Mouse (Mus musculus): ENCODE measurements around the gene Lef1. TPM values are rescaled to one million over a fixed set of nuclear protein-coding genes. Genes with fewer than 3 reads are reported as not detected.

Lef1 gene
- polyA plus RNA-seq, 1 experiment, result 7.6 TPM

- WGBS, result 89% methylated on average over 9 of the region's 9 CpGs
- Histone ChIP-seq H3K4me1 (ENCODE audit: control insufficient read depth, insufficient read depth, low read length) (no peaks in the 10 kb centered on the region), H3K4me3 (replicated peaks; ENCODE audit: extremely low read depth, low read depth, low read length) (no peak overlapping the region)
- DNase-seq, result no peak
- TF ChIP-seq POLR2A (IDR thresholded peaks at IDR 0.05; ENCODE audit: borderline replicate concordance, extremely low read depth, low read depth, low read length) (no peak), CTCF (IDR thresholded peaks at IDR 0.05; ENCODE audit: insufficient read depth, low read length) (no peak)
Observed at GRCm38 (mm10) chr3:131214060-131214658, 103.9 kb downstream of the Lef1 start.

- no peak overlapping the region for H3K4me3 ChIP-seq (replicated peaks; ENCODE audit: extremely low read depth, low read depth, low read length)
- peak; percentile 58 for TF ChIP-seq CTCF (IDR thresholded peaks at IDR 0.05; ENCODE audit: insufficient read depth, low read length)
- no peak for TF ChIP-seq POLR2A (IDR thresholded peaks at IDR 0.05; ENCODE audit: borderline replicate concordance, extremely low read depth, low read depth, low read length)
- DNase-seq, result peak; percentile 18
- 59% methylated on average over 9 of the region's 9 CpGs for WGBS
- no peaks in the 10 kb centered on the region for H3K4me1 ChIP-seq (ENCODE audit: control insufficient read depth, insufficient read depth, low read length)
Observed at GRCm38 (mm10) chr3:131214841-131215240, 104.6 kb downstream of the Lef1 start.

DNA sequence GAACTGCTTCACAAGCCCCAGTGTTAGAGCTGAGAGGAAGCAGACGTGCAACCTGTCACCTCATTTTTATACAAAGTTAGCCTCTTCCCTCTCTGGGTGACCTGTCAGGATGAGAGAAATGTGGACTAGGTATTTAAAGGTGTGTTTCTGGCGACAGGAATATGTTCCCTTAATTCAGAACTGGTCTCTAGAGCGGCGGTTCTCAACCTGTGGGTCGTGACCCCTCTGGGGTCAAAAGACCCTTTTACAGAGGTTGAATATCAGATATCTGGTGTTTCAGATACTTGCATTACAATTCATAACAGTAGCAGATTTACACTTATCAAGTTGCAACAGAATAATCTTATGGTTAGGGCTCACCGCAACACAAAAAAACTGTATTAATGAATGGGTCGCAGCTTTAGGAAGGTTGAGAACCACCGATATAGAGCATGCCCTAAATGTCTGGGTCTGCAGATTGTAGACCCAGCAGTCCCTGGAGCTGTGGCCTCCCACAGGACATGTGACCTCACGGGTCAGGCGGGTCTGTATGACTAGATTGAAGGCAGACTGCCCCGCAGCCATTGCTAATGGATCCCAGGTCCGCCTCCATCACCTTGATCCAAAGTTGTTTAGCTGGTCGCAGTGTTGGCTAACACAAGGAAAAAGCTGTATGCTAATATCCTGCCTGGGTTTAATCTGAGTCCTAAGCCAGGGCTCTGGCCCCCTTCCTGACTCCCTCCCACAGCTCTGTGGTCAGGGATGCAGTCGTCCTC is 108.5 kb downstream of the Lef1 start:
- Histone ChIP-seq H3K4me1 (ENCODE audit: control insufficient read depth, insufficient read depth, low read length) (no peaks in the 10 kb centered on the region), H3K4me3 (replicated peaks; ENCODE audit: extremely low read depth, low read depth, low read length) (no peak overlapping the region)
- no peak for TF ChIP-seq POLR2A (IDR thresholded peaks at IDR 0.05; ENCODE audit: borderline replicate concordance, extremely low read depth, low read depth, low read length)
- no peak for TF ChIP-seq CTCF (IDR thresholded peaks at IDR 0.05; ENCODE audit: insufficient read depth, low read length)
- DNase-seq, result no peak
- 89% methylated on average over 14 of the region's 14 CpGs for WGBS

DNA sequence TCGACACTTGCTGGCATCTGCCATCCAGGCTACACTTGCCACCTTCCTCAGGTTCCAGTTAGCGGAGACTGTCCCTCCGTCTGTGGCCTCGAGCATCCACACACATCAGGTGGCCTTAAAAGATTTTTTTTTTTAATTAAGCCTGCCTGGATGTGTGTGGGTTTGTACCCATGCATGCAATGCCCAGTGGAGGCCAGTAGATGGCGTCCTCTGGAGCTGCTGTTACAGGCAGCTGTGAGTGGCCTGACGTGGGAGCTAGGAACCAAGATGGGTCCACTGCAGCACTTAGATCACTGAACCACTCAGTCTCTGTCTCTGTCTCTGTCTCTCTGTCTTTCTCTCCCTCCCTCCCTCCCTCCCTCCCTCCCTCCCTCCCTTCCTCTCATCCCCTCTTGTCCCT is 117.8 kb downstream of the Lef1 start:
- TF ChIP-seq POLR2A (IDR thresholded peaks at IDR 0.05; ENCODE audit: borderline replicate concordance, extremely low read depth, low read depth, low read length) (no peak), CTCF (IDR thresholded peaks at IDR 0.05; ENCODE audit: insufficient read depth, low read length) (peak; percentile 53)
- Histone ChIP-seq H3K4me1 (ENCODE audit: control insufficient read depth, insufficient read depth, low read length) (no peaks in the 10 kb centered on the region), H3K4me3 (replicated peaks; ENCODE audit: extremely low read depth, low read depth, low read length) (no peak overlapping the region)
- DNase-seq, result no peak
- 72% methylated on average over 6 of the region's 6 CpGs for WGBS

- WGBS, result 77% methylated on average over 6 of the region's 6 CpGs
- no peak for DNase-seq
- TF ChIP-seq CTCF (IDR thresholded peaks at IDR 0.05; ENCODE audit: insufficient read depth, low read length) (no peak), POLR2A (IDR thresholded peaks at IDR 0.05; ENCODE audit: borderline replicate concordance, extremely low read depth, low read depth, low read length) (no peak)
- Histone ChIP-seq H3K4me1 (ENCODE audit: control insufficient read depth, insufficient read depth, low read length) (no peaks in the 10 kb centered on the region), H3K4me3 (replicated peaks; ENCODE audit: extremely low read depth, low read depth, low read length) (no peak overlapping the region)
Observed at GRCm38 (mm10) chr3:131237061-131237460, 126.8 kb downstream of the Lef1 start.

- no peaks in the 10 kb centered on the region for H3K4me1 ChIP-seq (ENCODE audit: control insufficient read depth, insufficient read depth, low read length)
- no peak overlapping the region for H3K4me3 ChIP-seq (replicated peaks; ENCODE audit: extremely low read depth, low read depth, low read length)
- no peak for TF ChIP-seq POLR2A (IDR thresholded peaks at IDR 0.05; ENCODE audit: borderline replicate concordance, extremely low read depth, low read depth, low read length)
- peak; percentile 91 for TF ChIP-seq CTCF (IDR thresholded peaks at IDR 0.05; ENCODE audit: insufficient read depth, low read length)
- 63% methylated on average over 19 of the region's 19 CpGs for WGBS
- peak; percentile 73 for DNase-seq
Observed at GRCm38 (mm10) chr3:131237785-131238633, 127.7 kb downstream of the Lef1 start.

DNA sequence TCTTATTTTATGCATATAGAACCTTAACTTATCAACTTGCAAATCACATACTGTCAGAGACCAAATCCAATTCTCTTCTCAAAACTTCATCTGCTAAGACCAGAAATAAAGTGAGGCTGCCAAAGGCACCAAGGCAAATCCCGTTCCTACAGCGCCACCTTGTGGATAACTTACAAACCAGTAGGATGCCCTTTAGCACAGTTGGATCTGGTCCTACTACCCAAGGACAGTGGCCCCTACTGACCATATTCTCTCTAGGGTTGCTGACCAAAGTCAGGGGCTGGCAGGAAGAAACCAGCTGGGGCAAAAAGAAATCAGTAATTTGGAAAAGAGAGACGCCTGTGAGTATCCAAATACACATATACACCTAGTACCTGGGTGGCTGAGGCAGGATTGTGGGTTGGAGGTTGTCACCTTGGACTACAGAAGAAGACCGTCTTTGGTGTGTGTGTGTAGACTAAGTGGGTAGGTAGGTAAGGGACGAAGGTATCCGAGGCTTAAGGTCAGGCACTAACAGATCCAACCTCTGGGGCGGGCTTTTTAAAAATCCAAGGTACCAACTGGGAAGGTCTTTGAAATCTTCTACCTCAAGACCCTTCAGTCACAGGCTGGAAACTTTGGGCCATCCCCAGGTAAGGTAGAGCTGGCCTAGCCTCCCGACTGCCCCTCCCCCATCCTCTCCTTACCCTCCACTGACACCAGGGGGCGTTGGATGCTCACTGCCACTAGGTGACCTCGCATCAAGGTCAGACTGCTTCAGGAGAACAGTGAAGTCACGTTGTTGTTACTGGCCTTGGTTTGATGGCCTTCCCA is 135.7 kb downstream of the Lef1 start:
- peak; percentile 40 for DNase-seq
- Histone ChIP-seq H3K4me3 (replicated peaks; ENCODE audit: extremely low read depth, low read depth, low read length) (no peak overlapping the region), H3K4me1 (ENCODE audit: control insufficient read depth, insufficient read depth, low read length) (peaks cover 3% of the 10 kb centered on the region; the same call in 1 of the 2 replicates)
- WGBS, result 53% methylated on average over 11 of the region's 11 CpGs
- no peak for TF ChIP-seq POLR2A (IDR thresholded peaks at IDR 0.05; ENCODE audit: borderline replicate concordance, extremely low read depth, low read depth, low read length)
- TF ChIP-seq CTCF (IDR thresholded peaks at IDR 0.05; ENCODE audit: insufficient read depth, low read length), result peak; percentile 71

DNA sequence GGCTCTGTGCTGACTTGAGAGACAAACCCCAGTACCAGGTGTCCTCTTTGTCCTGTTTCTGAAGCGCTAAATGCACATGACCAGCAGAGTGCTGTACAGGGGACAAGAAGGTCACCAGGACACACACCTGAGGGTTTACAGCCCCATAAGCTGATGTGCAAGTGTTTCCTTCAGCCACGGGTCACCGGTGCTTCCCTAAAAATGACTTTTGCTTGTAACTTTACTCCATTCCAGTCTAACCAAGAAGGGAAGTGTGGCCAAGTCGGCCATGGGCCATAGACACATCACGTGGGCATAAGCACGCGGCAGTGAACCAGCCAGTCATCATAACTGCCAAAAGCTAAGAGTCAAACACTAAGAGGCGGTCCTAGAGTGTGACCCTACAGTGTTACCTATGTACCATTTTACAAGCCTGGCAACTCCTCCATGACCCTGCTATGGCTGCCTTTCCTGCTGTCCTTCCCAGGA is 136.3 kb downstream of the Lef1 start:
- no peak for TF ChIP-seq CTCF (IDR thresholded peaks at IDR 0.05; ENCODE audit: insufficient read depth, low read length)
- TF ChIP-seq POLR2A (IDR thresholded peaks at IDR 0.05; ENCODE audit: borderline replicate concordance, extremely low read depth, low read depth, low read length), result no peak
- WGBS, result 88% methylated on average over 8 of the region's 8 CpGs
- H3K4me1 ChIP-seq (ENCODE audit: control insufficient read depth, insufficient read depth, low read length), result peaks cover 5% of the 10 kb centered on the region; the same call in 1 of the 2 replicates
- DNase-seq, result no peak
- no peak overlapping the region for H3K4me3 ChIP-seq (replicated peaks; ENCODE audit: extremely low read depth, low read depth, low read length)
